Mouse (Mus musculus): ENCODE measurements around the gene Kcnk10. TPM values are rescaled to one million over a fixed set of nuclear protein-coding genes. Genes with fewer than 3 reads are reported as not detected.

The Kcnk10 gene
- polyA plus RNA-seq, 1 experiment from 2014 or later = 3.3 TPM

GRCm38 (mm10) chr12:98453161-98453560, 124.9 kb downstream of the Kcnk10 start:
- no peaks in the 10 kb centered on the region for H3K27me3 ChIP-seq
- in situ Hi-C loops (cut with MboI; ENCODE audit: low pct_unique_long_range_greater_than_20kb) = loop anchor here (5.0 kb wide), 1 partner anchor 171 kb away; no protein-coding TSS in a partner anchor
- peak; percentile 55 for TF ChIP-seq CTCF (IDR thresholded peaks at IDR 0.05)
- no peak for DNase-seq (ENCODE audit: low read depth, low spot score)
- ATAC-seq = peak; percentile 51
- ChIA-PET POLR2A (no interaction called here), CTCF (no interaction called here)

GRCm38 (mm10) chr12:98452646-98453045, 125.5 kb downstream of the Kcnk10 start:
- no peaks in the 10 kb centered on the region for H3K27me3 ChIP-seq
- ChIA-PET CTCF (interaction anchor here (1.5 kb wide), 1 partner anchor 170 kb away, joined by 4 read pairs; no protein-coding TSS in a partner anchor), POLR2A (no interaction called here)
- in situ Hi-C loops (cut with MboI; ENCODE audit: low pct_unique_long_range_greater_than_20kb) = loop anchor here (5.0 kb wide), 1 partner anchor 170 kb away; no protein-coding TSS in a partner anchor
- ATAC-seq = no peak
- no peak for DNase-seq (ENCODE audit: low read depth, low spot score)
- TF ChIP-seq CTCF (IDR thresholded peaks at IDR 0.05) = no peak

- in situ Hi-C loops (cut with MboI; ENCODE audit: low pct_unique_long_range_greater_than_20kb) = loop anchor here (10.0 kb wide), 1 partner anchor 241 kb away; no protein-coding TSS in a partner anchor
These were observed 132.5 kb downstream of the Kcnk10 start for GRCm38 (mm10) chr12:98445637-98446036.

GRCm38 (mm10) chr12:98444860-98445259, 133.2 kb downstream of the Kcnk10 start:
- DNase-seq (ENCODE audit: low read depth, low spot score) (no peak), ATAC-seq (no peak)
- no peak for TF ChIP-seq CTCF (IDR thresholded peaks at IDR 0.05)
- POLR2A ChIA-PET = no interaction called here
- no peaks in the 10 kb centered on the region for H3K27me3 ChIP-seq
- in situ Hi-C loops (cut with MboI; ENCODE audit: low pct_unique_long_range_greater_than_20kb) = loop anchor here (10.0 kb wide), 1 partner anchor 240 kb away; no protein-coding TSS in a partner anchor
- CTCF ChIA-PET = no interaction called here

More at GRCm38 (mm10) chr12:98445637-98446036, 132.5 kb downstream of the Kcnk10 start:
- CTCF ChIA-PET = no interaction called here
- POLR2A ChIA-PET = no interaction called here
- ATAC-seq = no peak
- no peaks in the 10 kb centered on the region for H3K27me3 ChIP-seq
- no peak for DNase-seq (ENCODE audit: low read depth, low spot score)
- no peak for TF ChIP-seq CTCF (IDR thresholded peaks at IDR 0.05)

- ChIA-PET POLR2A (no interaction called here), CTCF (no interaction called here)
- in situ Hi-C loops (cut with MboI; ENCODE audit: low pct_unique_long_range_greater_than_20kb) = loop anchor here (10.0 kb wide), 1 partner anchor 239 kb away; no protein-coding TSS in a partner anchor
- TF ChIP-seq CTCF (IDR thresholded peaks at IDR 0.05) = no peak
- H3K27me3 ChIP-seq = no peaks in the 10 kb centered on the region
- no peak for ATAC-seq
- DNase-seq (ENCODE audit: low read depth, low spot score) = no peak
These were observed 134.4 kb downstream of the Kcnk10 start for GRCm38 (mm10) chr12:98443754-98444153.

- ATAC-seq (no peak), DNase-seq (ENCODE audit: low read depth, low spot score) (no peak)
- ChIA-PET CTCF (no interaction called here), POLR2A (no interaction called here)
- no peaks in the 10 kb centered on the region for H3K27me3 ChIP-seq
- in situ Hi-C loops (cut with MboI; ENCODE audit: low pct_unique_long_range_greater_than_20kb) = no loop called here
- no peak for TF ChIP-seq CTCF (IDR thresholded peaks at IDR 0.05)
These were observed 140.0 kb downstream of the Kcnk10 start for GRCm38 (mm10) chr12:98438080-98438479.

- in situ Hi-C loops (cut with MboI; ENCODE audit: low pct_unique_long_range_greater_than_20kb) = no loop called here
- no peak for DNase-seq (ENCODE audit: low read depth, low spot score)
- H3K27me3 ChIP-seq = no peaks in the 10 kb centered on the region
- TF ChIP-seq CTCF (IDR thresholded peaks at IDR 0.05) = no peak
- ChIA-PET POLR2A (no interaction called here), CTCF (no interaction called here)
- ATAC-seq = no peak
These were observed 147.4 kb downstream of the Kcnk10 start for GRCm38 (mm10) chr12:98430683-98431082.

GRCm38 (mm10) chr12:98421340-98421739, 156.8 kb downstream of the Kcnk10 start:
- peaks cover 10% of the 10 kb centered on the region for H3K27me3 ChIP-seq
- no peak for ATAC-seq
- CTCF ChIA-PET = no interaction called here
- in situ Hi-C loops (cut with MboI; ENCODE audit: low pct_unique_long_range_greater_than_20kb) = no loop called here
- POLR2A ChIA-PET = no interaction called here
- no peak for DNase-seq (ENCODE audit: low read depth, low spot score)
- no peak for TF ChIP-seq CTCF (IDR thresholded peaks at IDR 0.05)

GRCm38 (mm10) chr12:98419849-98420248, 158.3 kb downstream of the Kcnk10 start:
- DNase-seq (ENCODE audit: low read depth, low spot score) (no peak), ATAC-seq (no peak)
- CTCF ChIA-PET = no interaction called here
- no peak for TF ChIP-seq CTCF (IDR thresholded peaks at IDR 0.05)
- in situ Hi-C loops (cut with MboI; ENCODE audit: low pct_unique_long_range_greater_than_20kb) = no loop called here
- POLR2A ChIA-PET = no interaction called here
- H3K27me3 ChIP-seq = peaks cover 10% of the 10 kb centered on the region

GRCm38 (mm10) chr12:98409580-98409979, 168.5 kb downstream of the Kcnk10 start:
- no peak for DNase-seq (ENCODE audit: low read depth, low spot score)
- peaks cover 7% of the 10 kb centered on the region for H3K27me3 ChIP-seq
- no peak for ATAC-seq
- ChIA-PET CTCF (interaction anchor here (1.2 kb wide), 1 partner anchor 8 kb away, joined by 3 read pairs; no protein-coding TSS in a partner anchor), POLR2A (no interaction called here)
- in situ Hi-C loops (cut with MboI; ENCODE audit: low pct_unique_long_range_greater_than_20kb) = no loop called here
- TF ChIP-seq CTCF (IDR thresholded peaks at IDR 0.05) = peak; percentile 30

- in situ Hi-C loops (cut with MboI; ENCODE audit: low pct_unique_long_range_greater_than_20kb) = no loop called here
- DNase-seq (ENCODE audit: low read depth, low spot score) (no peak), ATAC-seq (no peak)
- ChIA-PET POLR2A (no interaction called here), CTCF (no interaction called here)
- no peak for TF ChIP-seq CTCF (IDR thresholded peaks at IDR 0.05)
- H3K27me3 ChIP-seq = no peaks in the 10 kb centered on the region
These were observed 171.5 kb downstream of the Kcnk10 start for GRCm38 (mm10) chr12:98406598-98406997.

GRCm38 (mm10) chr12:98406076-98406475, 172.0 kb downstream of the Kcnk10 start:
- CTCF ChIA-PET = no interaction called here
- no peak for TF ChIP-seq CTCF (IDR thresholded peaks at IDR 0.05)

More at GRCm38 (mm10) chr12:98406076-98406475, 172.0 kb downstream of the Kcnk10 start:
- no peaks in the 10 kb centered on the region for H3K27me3 ChIP-seq
- in situ Hi-C loops (cut with MboI; ENCODE audit: low pct_unique_long_range_greater_than_20kb) = no loop called here
- DNase-seq (ENCODE audit: low read depth, low spot score) = no peak
- ATAC-seq = no peak
- POLR2A ChIA-PET = no interaction called here

Data from Patski (cell line).